Mouse (Mus musculus): Measurements from ENCODE around the gene Anxa10. TPM values are rescaled to one million over a fixed set of nuclear protein-coding genes. Genes with fewer than 3 reads are reported as not detected.

The Anxa10 gene
- polyA plus RNA-seq, 1 experiment from 2014 or later, result not detected

DNA sequence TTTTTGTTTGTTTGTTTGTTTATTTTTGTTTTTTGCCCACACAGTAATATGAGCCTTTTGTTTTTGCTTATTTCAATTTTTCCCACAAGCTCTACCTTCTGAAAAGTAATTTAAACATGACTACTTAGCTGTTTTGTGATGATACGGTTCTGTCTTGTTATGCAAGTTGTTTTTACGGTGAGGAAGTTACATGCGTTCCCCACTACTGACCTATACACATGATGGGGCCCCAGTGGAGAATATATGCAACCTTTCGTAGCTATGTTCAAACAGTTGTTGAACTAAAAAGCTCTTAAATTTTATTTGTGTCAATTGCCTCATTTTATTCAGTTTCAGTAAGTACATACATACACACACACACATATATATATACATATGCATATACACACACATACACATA, 108.4 kb downstream of the Anxa10 start:
- Histone ChIP-seq H3K27ac (ENCODE audit: low read depth, low read length) (no peak overlapping the region), H3K36me3 (ENCODE audit: control insufficient read depth, insufficient read depth, low read length) (no peaks in the 10 kb centered on the region), H3K27me3 (ENCODE audit: control insufficient read depth, insufficient read depth, low read length) (no peaks in the 10 kb centered on the region), H3K4me3 (ENCODE audit: low read depth, low read length) (no peak overlapping the region), H3K9ac (replicated peaks; ENCODE audit: low read depth, low read length) (no peak overlapping the region), H3K9me3 (ENCODE audit: control insufficient read depth, low read length) (no peaks in the 10 kb centered on the region), H3K4me2 (ENCODE audit: low read depth, low read length) (no peak overlapping the region), H3K4me1 (ENCODE audit: control insufficient read depth, insufficient read depth, low read length) (no peaks in the 10 kb centered on the region)
- ATAC-seq (ENCODE audit: low read depth), result no peak
- 94% methylated on average over 4 of the region's 4 CpGs for WGBS

DNA sequence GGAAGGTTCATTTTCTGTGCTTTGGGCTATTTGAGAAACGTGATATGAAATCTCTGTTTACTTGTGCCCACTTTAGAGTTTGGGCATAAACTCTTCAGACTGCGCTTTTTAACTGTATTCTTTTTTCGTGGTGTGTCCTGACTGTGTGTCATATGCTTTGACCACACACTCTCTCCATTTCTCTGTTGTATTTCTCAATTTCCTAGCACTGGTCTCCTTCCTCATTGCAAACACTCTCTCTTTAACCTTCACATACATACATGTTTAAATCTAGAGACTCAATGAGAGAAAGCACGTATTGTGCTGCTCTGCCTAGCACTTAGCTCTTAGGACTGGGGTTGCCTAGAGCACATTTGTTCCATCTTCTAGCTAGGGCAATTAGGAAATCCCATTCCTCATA, 108.8 kb downstream of the Anxa10 start:
- Histone ChIP-seq H3K4me3 (ENCODE audit: low read depth, low read length) (no peak overlapping the region), H3K27me3 (ENCODE audit: control insufficient read depth, insufficient read depth, low read length) (no peaks in the 10 kb centered on the region), H3K27ac (ENCODE audit: low read depth, low read length) (no peak overlapping the region), H3K4me2 (ENCODE audit: low read depth, low read length) (no peak overlapping the region), H3K9ac (replicated peaks; ENCODE audit: low read depth, low read length) (no peak overlapping the region), H3K4me1 (ENCODE audit: control insufficient read depth, insufficient read depth, low read length) (no peaks in the 10 kb centered on the region), H3K9me3 (ENCODE audit: control insufficient read depth, low read length) (no peaks in the 10 kb centered on the region), H3K36me3 (ENCODE audit: control insufficient read depth, insufficient read depth, low read length) (no peaks in the 10 kb centered on the region)
- no peak for ATAC-seq (ENCODE audit: low read depth)
- WGBS, result 93% methylated on average over 4 of the region's 4 CpGs

Other genes starting within 250 kb of the Anxa10 start
- gene Palld, start 220.5 kb downstream of the Anxa10 start, polyA plus RNA-seq (2014; fragmentation: Nextera tagmentation; extraction: Ambion mirVana), result 11.1 and 17.3 TPM in 2 replicates
- gene Ddx60, start 195.1 kb downstream of the Anxa10 start, polyA plus RNA-seq (2014; fragmentation: Nextera tagmentation; extraction: Ambion mirVana), result 0.20 and 0.48 TPM in 2 replicates

Measured in neural tube, embryonic 14.5 days (tissue).